Mouse (Mus musculus): ENCODE results near the gene Gm20388.

Gene Gm20388

DNA sequence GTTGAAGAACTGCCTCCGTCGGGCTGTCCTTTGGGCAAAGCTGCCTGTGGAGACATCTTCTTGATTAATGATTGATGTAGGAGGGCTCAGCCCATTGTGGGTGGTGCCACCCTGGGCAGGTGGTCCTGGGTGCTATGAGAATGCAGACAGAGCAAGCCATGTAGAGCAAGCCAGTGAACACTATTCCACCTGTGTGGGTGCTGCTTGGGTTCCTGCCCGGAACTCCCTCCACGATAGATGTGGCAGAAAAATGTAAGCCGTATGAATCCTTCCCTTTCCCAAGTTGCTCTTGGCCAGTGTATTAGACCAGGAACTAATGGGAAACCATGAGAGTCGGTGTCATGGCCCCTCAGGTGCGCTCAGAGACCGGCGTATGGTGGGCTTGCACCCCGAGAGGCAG, 1830.1 kb downstream of the Gm20388 start:
- DNase-seq (ENCODE audit: low spot score in 2 of 2) = no peak

- no peak for DNase-seq (ENCODE audit: low spot score in 2 of 2)
Observed at GRCm38 (mm10) chr8:121749501-121749900, 1838.9 kb downstream of the Gm20388 start.

DNA sequence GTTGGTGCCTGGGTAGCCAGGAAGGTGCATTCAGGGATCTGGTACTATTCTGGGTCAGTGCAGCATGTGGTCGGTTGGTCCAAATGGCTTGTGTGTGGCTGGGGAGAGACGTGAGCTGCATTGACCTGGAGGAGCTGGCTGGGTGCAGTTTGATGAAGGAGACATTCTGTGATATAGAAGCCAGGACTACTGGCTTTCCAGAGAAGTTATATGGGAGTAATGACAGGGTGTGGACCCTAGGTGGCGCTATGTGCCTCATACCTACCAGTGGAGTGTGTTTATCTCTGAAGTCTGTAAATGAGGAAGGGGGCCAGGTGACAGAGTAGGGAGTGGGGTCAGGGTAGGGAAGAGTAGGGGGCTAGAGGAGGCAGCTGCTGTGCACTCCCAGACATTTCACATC, 1839.9 kb downstream of the Gm20388 start:
- DNase-seq (ENCODE audit: low spot score in 2 of 2) = no peak

GRCm38 (mm10) chr8:121751407-121751806, 1840.8 kb downstream of the Gm20388 start:
- peak in 1 of 2 experiments; percentile 7 for DNase-seq (ENCODE audit: low spot score in 2 of 2)

DNA sequence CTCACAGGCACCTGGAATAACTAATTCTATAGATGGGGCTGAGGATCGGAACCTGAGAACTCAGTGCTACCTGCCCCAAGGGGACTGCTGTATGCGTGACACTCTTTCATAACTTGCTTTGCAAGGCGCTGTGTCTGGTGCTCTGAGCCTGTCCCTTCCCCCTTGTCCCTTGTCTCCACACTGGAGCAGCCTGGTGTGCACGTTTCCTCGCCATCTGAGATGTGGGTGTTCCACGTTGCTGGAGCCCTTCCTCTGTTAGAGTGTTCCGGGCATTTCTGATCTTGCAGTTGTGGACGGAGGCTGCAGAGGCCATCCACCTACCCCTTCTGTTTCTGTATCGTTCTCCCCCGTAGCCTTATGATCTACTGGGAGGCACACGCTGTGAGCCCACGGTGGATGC, 1847.8 kb downstream of the Gm20388 start:
- DNase-seq (ENCODE audit: low spot score in 2 of 2) = no peak

DNA sequence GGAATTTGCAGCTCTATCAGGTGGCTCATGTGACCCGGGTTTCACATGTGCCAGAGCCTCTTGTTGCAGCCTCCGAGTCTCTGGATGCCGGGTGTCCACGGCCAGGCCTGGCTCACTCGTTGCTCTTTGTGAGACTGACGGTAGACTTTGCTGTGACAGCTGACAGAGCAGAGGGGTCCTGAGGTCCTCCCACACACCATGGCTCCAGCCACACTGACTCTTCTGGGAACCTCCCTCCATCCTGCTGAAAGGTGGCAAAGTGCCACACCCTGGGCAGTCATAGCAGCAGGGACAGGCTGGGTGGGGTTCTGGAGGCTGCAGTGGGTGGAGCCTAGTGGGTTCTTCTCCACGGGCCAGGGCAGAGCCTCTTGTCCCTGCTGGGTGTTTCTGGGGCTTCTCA, 1849.8 kb downstream of the Gm20388 start:
- no peak for DNase-seq (ENCODE audit: low spot score in 2 of 2)

DNA sequence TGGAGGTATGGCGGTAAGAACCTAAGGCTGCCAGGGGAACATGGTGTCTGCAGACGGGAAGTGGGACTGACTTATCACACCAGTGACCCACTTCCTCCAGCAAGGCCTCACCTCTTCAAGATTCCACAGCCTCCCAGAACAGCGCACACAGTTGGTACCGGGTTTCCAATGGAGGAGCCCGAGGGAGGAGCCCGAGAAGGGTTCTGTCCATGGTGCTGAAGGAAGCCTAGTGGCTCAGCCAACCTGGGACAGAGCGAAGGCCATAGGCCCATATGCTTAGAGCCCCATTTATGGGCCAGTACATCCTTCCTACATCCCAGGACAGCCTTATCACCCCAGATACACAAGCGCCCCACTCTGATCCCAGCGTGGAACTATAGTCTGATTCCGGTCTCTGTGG, 1850.8 kb downstream of the Gm20388 start:
- no peak for DNase-seq (ENCODE audit: low spot score in 2 of 2)

DNA sequence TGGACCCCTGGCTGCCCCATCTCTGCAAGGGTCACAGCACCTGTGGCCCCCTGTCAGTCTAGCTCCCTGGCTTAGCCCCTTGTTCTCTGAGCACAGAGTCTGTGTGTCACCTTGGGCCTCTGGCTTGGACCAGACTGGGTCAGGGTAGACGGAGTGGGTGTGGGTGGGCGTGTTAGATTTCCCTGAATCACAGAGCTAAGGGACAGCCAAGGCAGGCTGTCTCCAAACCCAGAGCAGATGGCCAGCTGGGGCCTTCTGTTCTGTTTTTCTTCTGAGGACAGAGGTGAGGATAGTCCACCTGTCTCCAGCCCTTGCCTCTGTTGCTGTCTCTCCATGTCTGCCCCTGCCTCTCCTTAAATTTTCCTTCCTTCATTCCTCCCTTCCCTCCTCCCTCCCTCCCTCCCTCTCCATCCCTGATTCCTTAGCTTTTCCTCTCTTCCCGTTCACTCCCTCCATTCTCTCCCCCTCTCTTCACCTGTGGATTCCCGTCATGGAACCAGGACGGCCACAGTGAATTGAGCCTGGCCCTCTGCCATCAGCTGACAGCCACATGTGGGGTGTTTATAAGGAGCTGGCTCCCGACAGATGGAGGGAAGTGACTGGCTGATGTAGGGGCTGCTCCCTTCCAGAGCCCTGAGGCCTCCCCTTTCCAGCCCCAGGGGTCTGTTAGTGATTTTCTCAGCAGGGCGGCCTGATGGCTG, 1852.5 kb downstream of the Gm20388 start:
- no peak for DNase-seq (ENCODE audit: low spot score in 2 of 2)

DNA sequence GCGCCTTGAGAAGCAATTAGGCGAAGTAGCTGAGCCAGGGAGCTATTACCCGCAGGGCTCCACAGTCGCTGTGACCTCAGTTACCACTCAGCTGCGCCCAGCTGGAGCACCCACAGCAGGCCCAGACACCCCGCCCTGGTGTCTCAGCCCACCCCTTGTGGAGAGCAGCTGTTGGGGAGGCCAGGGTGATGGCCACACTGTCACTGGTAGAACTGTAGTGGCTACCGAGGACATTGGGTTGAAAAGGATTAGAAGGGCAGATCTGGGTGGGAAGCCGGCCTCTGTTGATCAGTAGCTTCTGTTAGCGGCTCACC, 1853.0 kb downstream of the Gm20388 start:
- no peak for DNase-seq (ENCODE audit: low spot score in 2 of 2)

- DNase-seq (ENCODE audit: low spot score in 2 of 2) = no peak
Observed at GRCm38 (mm10) chr8:121765594-121766138, 1855.0 kb downstream of the Gm20388 start.

- no peak for DNase-seq (ENCODE audit: low spot score in 2 of 2)
Observed at GRCm38 (mm10) chr8:121769095-121769494, 1858.5 kb downstream of the Gm20388 start.

DNA sequence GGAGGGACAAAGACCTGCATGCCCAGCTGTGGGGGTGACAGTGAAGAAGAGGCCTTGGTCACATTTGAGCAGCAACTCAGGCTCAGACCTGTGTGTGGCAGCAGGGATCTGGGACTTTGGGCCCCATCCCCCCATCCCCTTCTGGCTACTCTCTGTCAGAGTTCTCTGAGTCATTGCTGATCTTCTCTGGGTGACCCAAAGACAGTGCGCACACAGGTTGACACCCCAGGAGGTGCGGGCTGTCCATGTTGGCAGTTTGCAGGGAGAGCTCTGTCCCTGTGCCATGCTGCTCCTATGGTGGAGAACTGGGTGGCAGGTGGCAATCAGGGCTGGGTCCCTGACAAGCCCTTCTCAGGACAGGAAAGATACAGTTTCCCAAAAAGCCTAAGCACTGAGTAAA, 1859.0 kb downstream of the Gm20388 start:
- DNase-seq (ENCODE audit: low spot score in 2 of 2) = no peak

DNA sequence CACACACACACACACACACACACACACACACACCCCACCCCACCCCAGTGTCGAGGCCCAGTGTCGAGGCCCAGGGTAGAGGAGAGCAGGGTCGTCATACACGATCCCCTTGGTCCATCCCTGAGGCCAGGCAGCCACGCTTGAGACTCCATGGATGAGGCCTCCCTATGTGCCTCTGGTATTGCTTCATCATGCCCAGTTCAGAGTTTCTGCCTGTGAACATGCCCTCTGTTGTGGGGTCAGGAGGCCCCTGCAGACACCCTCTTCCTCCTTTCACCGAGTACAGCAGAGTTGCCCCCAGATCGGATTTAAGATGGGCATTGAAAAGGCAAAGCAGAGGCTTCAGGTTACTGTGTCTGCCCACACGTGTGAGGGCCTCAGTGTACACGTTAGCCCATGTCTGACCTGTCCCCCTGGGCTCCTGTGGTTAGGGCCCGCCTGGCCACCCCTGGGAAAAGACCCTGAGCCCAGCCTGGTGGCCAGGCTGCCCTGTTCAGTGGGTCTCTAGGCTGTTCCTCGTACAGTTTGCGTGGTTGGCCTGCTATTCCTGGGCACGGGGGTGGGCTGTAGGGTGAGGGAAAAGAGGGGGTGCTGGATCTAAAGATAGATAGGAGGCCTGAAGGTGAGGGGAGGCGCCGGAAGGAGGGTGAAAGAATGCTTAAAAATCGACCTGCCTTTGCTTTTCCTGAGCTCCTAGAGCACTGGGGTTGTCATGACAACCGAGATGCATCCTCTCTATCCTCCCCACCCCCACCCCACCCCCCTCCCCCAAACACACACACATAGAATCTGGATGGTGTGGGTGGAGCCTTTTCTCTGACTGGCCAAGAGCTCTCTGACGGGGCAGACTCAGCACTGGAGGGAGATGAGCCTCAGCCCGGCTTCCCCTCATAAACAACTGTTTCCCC, 1860.5 kb downstream of the Gm20388 start:
- no peak for DNase-seq (ENCODE audit: low spot score in 2 of 2)

DNA sequence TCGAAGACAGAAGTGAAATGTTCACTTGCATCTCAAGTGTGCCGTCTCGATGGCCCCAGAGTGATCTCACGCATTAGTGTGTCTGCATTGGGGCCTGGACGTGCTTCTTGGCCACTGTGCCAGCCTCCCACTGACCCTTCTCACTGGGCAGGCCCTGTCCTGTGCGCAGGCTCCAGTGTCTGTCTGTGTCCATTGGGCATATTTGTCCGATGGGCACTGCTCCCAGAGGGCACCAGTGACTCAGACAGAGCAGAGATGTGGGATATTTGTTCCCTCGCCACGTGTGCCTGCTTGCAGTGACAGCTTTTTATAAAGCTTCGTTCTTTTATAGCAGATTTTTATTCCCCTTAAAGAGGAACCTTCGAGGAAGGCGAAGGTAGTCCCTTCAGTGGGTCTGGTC, 1863.2 kb downstream of the Gm20388 start:
- DNase-seq (ENCODE audit: low spot score in 2 of 2) = no peak

GRCm38 (mm10) chr8:121782493-121782892, 1871.9 kb downstream of the Gm20388 start:
- no peak for DNase-seq (ENCODE audit: low spot score in 2 of 2)

DNA sequence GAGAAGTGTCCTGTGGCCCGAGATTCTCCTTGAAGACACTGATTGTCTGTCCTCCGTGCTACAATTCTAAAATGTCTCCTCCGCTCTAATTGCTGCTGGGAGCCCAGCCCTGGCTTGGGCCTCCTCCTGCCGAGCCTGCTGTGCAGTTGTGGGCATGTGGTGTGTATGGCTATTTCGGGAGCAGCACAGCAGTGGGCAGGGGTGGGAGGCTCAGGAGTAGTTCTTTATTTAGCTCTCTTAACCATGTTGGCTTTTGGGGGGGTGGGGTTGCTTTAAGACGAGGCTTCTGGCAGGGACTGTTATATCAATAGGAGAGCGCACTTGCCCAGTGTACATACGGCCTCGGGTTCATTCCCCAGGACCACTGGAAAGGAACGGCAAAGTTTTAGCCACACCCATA, 1875.9 kb downstream of the Gm20388 start:
- DNase-seq (ENCODE audit: low spot score in 2 of 2) = peak; percentile 26 to 38

DNA sequence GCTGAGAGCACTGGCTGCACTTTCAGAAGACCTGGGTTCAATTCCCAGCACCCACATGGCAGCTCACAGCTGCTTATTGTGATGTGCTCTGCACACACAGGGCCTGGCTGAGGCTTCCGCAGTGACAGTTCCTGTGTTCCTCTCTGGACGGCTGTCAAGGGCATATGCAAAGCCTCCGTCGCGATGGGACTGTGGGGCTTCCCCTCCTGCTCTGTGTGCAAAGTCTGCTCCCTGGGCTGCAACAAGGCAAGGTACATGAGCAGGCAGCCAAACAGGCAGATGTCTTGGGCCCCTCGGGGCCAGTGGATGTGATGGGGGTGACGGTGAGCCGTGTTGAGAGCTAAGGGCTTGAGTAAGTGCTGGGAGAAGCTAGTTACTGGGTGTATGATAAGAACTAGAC, 1878.1 kb downstream of the Gm20388 start:
- DNase-seq (ENCODE audit: low spot score in 2 of 2) = no peak

DNA sequence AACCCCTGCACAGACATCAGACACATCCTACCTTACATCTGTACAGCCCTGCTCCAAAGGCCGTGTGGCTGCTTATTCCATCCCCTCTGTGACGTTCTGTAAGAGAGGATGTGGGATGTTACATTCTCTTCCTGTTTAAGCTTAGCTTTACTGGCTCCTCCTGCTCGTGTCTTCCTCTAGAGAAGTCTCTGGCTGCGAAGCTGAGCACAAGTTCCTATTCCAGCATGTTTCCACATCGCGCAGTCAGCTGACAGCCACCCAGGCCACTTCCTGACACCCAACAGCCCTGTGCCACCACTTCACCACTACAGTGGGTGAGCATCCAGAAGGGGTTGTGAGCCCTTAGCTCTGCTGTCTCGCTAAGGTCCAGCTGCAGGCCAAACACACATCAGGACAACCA, 1881.5 kb downstream of the Gm20388 start:
- DNase-seq (ENCODE audit: low spot score in 2 of 2) = peak in 1 of 2 experiments; percentile 30

- no peak for DNase-seq (ENCODE audit: low spot score in 2 of 2)
Observed at GRCm38 (mm10) chr8:121792627-121793026, 1882.0 kb downstream of the Gm20388 start.

GRCm38 (mm10) chr8:121794151-121794550, 1883.5 kb downstream of the Gm20388 start:
- DNase-seq (ENCODE audit: low spot score in 2 of 2) = no peak

GRCm38 (mm10) chr8:121795461-121795860, 1884.8 kb downstream of the Gm20388 start:
- DNase-seq (ENCODE audit: low spot score in 2 of 2) = no peak

DNA sequence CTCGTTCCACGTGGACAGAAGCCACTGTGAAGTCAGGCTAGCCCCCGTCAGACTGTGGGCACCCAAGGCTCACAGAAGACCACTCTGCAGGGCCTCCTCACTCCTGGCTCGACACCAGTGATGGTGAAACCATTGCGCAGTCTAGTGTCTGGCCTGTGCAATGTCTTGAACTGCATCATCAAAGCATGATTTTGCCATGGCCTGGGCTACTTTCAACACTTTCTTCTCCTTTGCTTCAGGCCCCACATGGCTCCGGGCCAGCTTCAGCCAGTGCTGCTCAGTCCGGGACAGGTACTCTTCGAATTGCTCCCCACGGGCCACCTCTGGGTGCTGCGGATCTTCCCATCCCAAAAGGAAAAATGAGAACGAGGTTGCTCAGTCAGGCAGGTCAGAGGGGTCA, 1885.8 kb downstream of the Gm20388 start:
- DNase-seq (ENCODE audit: low spot score in 2 of 2) = no peak

DNA sequence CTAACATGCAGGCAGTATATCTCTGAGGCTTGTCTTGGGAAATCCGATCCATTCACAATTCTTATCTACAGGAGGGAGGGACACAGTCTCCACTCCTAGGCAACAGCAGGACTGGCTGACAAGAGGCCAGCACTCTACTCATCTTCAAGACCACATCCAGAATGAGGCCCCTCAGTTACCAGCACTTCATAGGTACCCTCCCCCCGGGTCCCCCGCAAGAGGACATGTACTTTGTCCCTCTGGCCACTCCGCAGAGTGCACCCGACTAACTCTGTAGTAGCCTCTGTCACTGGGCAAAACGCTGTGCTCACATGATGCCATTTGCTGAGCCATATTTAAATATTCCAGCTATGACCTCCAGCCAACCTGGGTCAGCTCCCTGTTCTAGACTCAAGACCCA, 1887.8 kb downstream of the Gm20388 start:
- no peak for DNase-seq (ENCODE audit: low spot score in 2 of 2)

Data from heart, adult 9 months (tissue).